Mouse (Mus musculus) lung, adult 2 months (tissue): Measurements from ENCODE around the gene Hadhb.

Experiments
- CTCF ChIP-seq: fragments of 200-500 bp; IDR thresholded peaks from 2 replicates; pipeline ENCODE4 v1.5.1; 2011; ENCODE audit warnings: mild to moderate bottlenecking, low read length, control low read depth; ENCODE audit not compliant: insufficient read depth
- POLR2A ChIP-seq: fragments of 200-500 bp; IDR thresholded peaks from 2 replicates; pipeline ENCODE4 v1.6.1; 2011; ENCODE audit warnings: low read depth, mild to moderate bottlenecking, control low read depth, low read length, borderline replicate concordance; ENCODE audit errors: extremely low read depth

- TF ChIP-seq CTCF (no peak), POLR2A (no peak)
Measured at GRCm38 (mm10) chr5:30108233-30108632, 46.8 kb upstream of the Hadhb start.
